Mouse (Mus musculus): Measurements from ENCODE around the gene Rundc3a. TPM values are rescaled to one million over a fixed set of nuclear protein-coding genes. Genes with fewer than 3 reads are reported as not detected.

Gene Rundc3a
- 1.1 to 6.1 TPM (median 2.3 TPM) in 4 replicates for total RNA-seq (2023)

DNA sequence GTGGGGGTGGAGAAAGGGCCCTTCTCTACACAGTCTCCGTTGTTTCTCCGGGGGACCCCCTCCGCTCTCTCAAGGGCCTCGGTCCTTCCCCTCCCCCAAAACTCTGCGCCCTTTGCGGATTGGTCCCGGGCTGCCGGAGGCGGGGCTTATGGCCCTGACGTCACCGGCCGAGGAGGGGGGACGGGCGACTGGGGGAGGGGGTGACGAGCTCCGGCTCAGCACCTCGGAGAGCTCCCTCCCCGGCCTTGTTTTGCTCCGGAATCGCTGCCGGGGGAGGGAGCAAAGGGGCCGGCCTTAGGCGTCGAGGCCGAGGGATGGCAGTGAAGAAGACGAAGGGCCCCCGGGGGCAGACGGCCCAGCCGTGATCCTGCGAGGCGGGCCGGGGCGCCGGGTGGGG, at the start of gene Rundc3a:
Gene Rundc3a (plus strand): TSS at position 166 of the 397 bp plus-strand sequence.

DNA sequence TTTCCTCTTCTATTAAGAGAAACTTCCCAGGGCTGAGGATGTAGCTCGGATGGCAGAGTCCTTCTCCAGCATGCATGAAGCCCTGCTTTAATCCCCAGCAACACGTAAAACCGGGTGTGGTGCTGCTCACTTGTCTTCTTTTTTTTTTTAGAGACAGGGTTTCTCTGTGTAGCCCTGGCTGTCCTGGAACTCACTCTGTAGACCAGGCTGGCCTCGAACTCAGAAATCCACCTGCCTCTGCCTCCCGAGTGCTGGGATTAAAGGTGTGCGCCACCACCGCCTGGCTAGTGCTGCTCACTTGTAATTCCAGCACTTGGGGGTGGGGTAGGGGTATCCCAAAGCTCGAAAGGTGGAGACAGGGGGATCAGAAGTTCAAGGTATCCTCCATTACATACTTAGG, 27.1 kb upstream of the Rundc3a start, which contains the start of gene Slc4a1:
Gene Slc4a1 (minus strand): TSS at position 101 of the 400 bp plus-strand sequence.

DNA sequence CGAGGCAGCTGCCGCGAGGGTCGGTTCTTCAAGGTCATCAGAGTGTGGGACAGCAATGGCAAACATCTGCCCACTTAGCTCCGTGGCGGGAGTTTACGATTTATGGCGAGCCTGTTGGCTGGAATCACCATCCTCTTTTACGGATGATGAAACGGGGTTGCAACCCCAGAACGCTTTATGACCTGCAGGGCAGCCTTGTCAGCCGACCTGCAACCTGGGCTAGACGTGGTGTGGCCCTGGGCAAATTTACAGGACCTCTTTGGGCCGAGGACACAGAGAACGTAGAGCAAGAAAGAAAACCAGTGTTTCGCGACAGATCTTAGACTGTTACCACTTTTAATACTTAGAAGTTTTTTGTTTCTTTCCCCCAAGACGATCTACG, 14.6 kb downstream of the Rundc3a start, which contains the start of gene Slc25a39:
Gene Slc25a39 (minus strand): TSS at position 113 of the 382 bp plus-strand sequence.

DNA sequence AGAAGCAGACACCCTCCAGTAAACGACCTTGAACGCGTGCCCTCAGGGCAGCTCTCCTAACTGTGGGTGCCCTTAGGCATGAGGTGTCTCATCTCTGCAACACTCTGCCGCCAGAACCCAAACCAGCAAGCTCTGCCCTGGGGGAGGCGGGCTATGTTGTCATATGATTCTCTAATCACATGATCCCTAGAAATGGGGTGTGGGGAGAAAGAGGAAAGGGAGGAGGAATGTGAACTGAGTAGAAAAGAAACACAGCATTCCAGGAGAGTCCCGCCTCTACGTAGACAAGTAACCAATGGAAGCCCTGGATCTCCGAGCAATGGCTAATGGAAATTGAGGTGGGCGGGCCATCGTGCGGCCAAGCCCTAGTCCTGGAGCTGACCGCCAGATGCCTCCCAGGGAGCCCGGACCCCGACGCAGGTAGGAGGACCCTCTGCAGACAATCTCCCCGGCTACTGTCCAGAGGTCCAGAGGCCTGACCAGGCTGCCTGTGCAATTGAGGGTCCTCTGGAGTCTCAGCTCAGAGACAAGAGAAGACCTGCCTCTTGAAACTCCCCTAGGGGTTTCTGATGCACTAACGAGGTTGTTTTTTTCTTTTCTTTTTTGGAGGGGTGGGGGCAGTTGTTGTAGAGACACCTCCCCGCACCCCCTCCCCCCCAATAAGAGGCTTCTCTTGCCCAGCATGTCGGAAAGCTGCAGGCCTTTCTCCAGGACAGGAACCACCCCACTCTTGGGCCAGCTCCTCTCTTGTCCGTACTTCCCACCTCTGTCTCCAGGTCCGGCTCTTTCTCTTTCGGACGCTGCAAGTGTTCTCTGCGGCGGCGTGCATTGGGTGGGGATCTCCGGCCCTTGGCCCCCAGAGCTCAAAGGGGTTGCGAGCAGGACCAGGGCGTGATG, 37.2 kb downstream of the Rundc3a start, which contains the start of gene Grn:
Gene Grn (plus strand): TSS at position 195 of the 897 bp plus-strand sequence.

DNA sequence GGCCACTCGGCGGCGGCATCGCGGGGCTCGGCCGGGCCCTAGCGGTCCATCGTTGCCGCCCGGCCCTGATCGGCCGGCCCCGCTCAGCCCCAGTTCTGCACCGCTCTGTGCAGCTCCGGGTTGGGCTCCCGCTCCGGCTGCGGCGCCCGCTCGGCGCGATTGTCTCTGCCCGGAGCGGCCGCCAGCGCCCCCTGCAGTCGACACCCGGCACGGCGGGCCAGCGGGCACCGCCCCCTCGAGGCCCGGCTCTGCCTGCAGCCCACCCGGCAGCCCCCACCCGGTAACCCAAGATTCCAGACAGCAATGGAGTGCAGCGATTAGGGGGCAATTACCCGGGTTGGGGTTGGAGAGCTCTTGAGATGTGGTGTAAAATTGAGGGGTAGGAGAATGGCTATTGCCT, 54.3 kb downstream of the Rundc3a start, which contains the start of gene Fam171a2:
Gene Fam171a2 (minus strand): TSS at position 186 of the 400 bp plus-strand sequence.

Other genes starting within 250 kb of the Rundc3a start
- not detected in 4 replicates for gene Nags, start 247.9 kb upstream of the Rundc3a start, total RNA-seq (2023)
- gene Tmem101, start 237.0 kb upstream of the Rundc3a start, total RNA-seq (2023) = 6.5 to 9.5 TPM (median 6.8 TPM) in 4 replicates
- gene Lsm12, start 208.1 kb upstream of the Rundc3a start, total RNA-seq (2023) = 55.4 to 61.7 TPM (median 58.0 TPM) in 4 replicates
- 46.3 to 53.9 TPM (median 49.4 TPM) in 4 replicates for gene G6pc3, start 203.8 kb upstream of the Rundc3a start, total RNA-seq (2023)
- 128 to 150 TPM (median 136 TPM) in 4 replicates for gene Hdac5, start 163.2 kb upstream of the Rundc3a start, total RNA-seq (2023)
- 1.0 to 2.7 TPM (median 1.7 TPM) in 4 replicates for gene BC030867, start 144.5 kb upstream of the Rundc3a start, total RNA-seq (2023)
- gene Asb16, start 124.7 kb upstream of the Rundc3a start, total RNA-seq (2023) = not detected in 4 replicates
- 44.2 to 52.2 TPM (median 49.6 TPM) in 4 replicates for gene Tmub2, start 108.5 kb upstream of the Rundc3a start, total RNA-seq (2023)
- 68.6 to 76.7 TPM (median 71.8 TPM) in 4 replicates for gene Atxn7l3, start 96.8 kb upstream of the Rundc3a start, total RNA-seq (2023)
- gene Ubtf, start 73.7 kb upstream of the Rundc3a start, total RNA-seq (2023) = 138 to 153 TPM (median 144 TPM) in 4 replicates
- 0.69 TPM in 1 of 4 replicates, not detected in the others for gene Slc4a1, start 27.2 kb upstream of the Rundc3a start, total RNA-seq (2023)
- gene Slc25a39, start 14.5 kb downstream of the Rundc3a start, total RNA-seq (2023) = 37.6 to 44.2 TPM (median 41.6 TPM) in 4 replicates
- gene Grn, start 36.9 kb downstream of the Rundc3a start, total RNA-seq (2023) = 58.2 to 73.6 TPM (median 69.4 TPM) in 4 replicates
- gene Fam171a2, start 54.3 kb downstream of the Rundc3a start, total RNA-seq (2023) = not detected in 4 replicates
- gene Itga2b, start 76.7 kb downstream of the Rundc3a start, total RNA-seq (2023) = 5.6 to 9.9 TPM (median 8.8 TPM) in 4 replicates
- gene Gpatch8, start 163.0 kb downstream of the Rundc3a start, total RNA-seq (2023) = 53.5 to 60.5 TPM (median 55.3 TPM) in 4 replicates
- gene Gm11627, start 186.1 kb downstream of the Rundc3a start, total RNA-seq (2023) = not detected in 4 replicates
- gene Fzd2, start 211.0 kb downstream of the Rundc3a start, total RNA-seq (2023) = 0.16 TPM in 1 of 4 replicates, not detected in the others

Measured in B cell, adult 62 days (primary cell).